Mouse (Mus musculus) MEL (cell line): ENCODE data around the gene 1700001L19Rik. TPM values are rescaled to one million over a fixed set of nuclear protein-coding genes. Genes with fewer than 3 reads are reported as not detected.

ENCODE experiments used
- polyA plus RNA-seq, 2 experiments: library from polyadenylated mRNA; stranded (reverse) in 1 of 2; unstranded in 1 of 2; fragments of >175 nt in 1 of 2; fragments of >200 nt in 1 of 2; gene quantifications; 2 replicates each; pipeline versions ENCODE4 v1.2.1 to v1.2.4; 2012; ENCODE audit warnings: low replicate concordance in 2 of 2, low read depth in 1 of 2; ENCODE audit not compliant: insufficient read length in 2 of 2, insufficient read depth in 1 of 2, missing spikeins in 1 of 2
- total RNA-seq: library from RNA; depleted of rRNA; stranded (reverse); fragments of 300-350 nt; gene quantifications from 2 replicates; pipeline ENCODE4 v1.2.3, GENCODE M21; 2012; rRNA removed

The 1700001L19Rik gene
- total and polyA plus RNA-seq, 3 experiments, result not detected

Other genes with a start within 250 kb of the 1700001L19Rik start
- gene Mtrr, start 15.3 kb upstream of the 1700001L19Rik start, total RNA-seq, result 16.3 and 20.8 TPM in 2 replicates
- 10 to 100 TPM in 1 of 2 experiments, not detected in 1; 18.0 TPM for gene Mtrr, start 15.3 kb upstream of the 1700001L19Rik start, polyA plus RNA-seq
- 16.7 and 18.8 TPM in 2 replicates for gene Fastkd3, start 15.2 kb upstream of the 1700001L19Rik start, total RNA-seq
- gene Fastkd3, start 15.2 kb upstream of the 1700001L19Rik start, polyA plus RNA-seq, result 10 to 100 TPM in 1 of 2 experiments, not detected in 1; 21.5 TPM